Mouse (Mus musculus): ENCODE data around the gene Plcl2.
A peak's percentile ranks its signal among the peaks of the same experiment; 100 is the strongest.

Gene Plcl2

DNA sequence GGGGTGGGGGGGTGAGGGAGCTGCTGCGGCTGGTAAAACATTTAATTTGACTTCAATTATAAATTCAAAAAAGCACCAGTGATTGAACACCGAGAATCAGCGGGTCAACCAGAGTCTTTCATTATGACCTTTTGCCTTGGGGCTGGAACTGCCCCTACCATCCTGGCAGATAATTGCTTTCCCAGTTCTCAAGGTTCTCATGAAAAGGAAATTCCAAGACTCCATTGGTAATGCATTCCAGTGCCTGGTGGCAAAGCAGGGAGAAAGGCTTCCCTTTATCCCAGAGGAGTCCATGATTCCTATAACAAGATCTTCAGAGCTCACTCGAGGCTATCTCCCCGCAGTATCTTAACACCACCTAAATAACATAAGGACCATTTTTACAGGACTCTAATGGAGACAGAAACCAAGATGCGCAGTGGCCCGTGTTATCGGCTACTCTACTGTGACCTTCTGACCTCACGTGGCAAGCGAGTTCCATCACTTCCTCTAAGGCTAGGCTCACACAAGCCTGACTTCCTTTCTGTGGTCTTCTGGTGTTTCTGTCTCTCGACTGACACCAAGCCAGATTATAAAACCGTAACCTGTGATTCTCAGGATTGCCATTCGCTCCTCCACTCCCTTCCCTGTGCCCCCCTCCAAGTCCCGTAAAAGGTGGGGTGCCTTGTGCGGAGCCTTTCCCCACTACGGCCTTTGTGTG is 10.0 kb upstream of the Plcl2 start:
- DNase-seq (ENCODE audit: extremely low read depth, low read depth): no peak

DNA sequence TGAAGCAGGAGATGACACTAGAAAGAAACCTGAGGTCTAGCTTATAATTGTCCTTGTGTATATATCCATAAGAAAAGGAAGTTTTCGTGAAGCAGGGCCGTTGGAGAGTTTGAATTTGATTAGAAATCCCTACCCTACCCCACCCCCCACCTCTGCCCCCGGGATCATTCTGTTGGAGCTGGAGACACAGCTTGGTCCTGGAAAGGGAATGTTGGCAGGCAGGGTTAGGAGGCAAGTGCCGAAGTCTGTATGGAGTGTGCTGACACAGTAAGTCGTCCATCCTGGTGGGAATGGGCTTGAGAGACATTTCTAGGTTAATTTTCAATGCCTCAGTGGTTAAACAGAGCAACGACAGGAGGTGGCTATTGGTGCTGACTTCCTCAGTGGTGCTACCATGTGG is 8.4 kb upstream of the Plcl2 start:
- DNase-seq (ENCODE audit: extremely low read depth, low read depth): no peak

DNA sequence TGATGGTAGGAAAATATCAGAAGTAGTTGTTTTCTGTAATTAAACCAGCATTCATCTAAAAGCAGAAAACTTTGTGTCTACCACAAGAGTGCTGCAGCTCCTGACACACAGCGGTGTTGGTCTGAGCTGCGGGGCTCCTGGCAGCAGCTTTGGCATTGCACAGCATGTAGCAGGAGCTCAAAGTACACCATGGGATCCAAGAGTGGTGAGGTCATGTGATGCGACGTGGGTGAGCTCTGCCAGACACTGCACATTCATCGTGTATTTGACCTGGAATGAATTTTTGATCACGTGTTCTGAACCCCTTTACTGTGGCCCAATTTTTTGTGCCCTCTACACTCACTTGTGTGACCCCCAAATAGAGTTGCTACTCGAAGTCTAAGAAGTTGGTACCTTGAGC is 6.1 kb upstream of the Plcl2 start:
- no peak for DNase-seq (ENCODE audit: extremely low read depth, low read depth)

DNA sequence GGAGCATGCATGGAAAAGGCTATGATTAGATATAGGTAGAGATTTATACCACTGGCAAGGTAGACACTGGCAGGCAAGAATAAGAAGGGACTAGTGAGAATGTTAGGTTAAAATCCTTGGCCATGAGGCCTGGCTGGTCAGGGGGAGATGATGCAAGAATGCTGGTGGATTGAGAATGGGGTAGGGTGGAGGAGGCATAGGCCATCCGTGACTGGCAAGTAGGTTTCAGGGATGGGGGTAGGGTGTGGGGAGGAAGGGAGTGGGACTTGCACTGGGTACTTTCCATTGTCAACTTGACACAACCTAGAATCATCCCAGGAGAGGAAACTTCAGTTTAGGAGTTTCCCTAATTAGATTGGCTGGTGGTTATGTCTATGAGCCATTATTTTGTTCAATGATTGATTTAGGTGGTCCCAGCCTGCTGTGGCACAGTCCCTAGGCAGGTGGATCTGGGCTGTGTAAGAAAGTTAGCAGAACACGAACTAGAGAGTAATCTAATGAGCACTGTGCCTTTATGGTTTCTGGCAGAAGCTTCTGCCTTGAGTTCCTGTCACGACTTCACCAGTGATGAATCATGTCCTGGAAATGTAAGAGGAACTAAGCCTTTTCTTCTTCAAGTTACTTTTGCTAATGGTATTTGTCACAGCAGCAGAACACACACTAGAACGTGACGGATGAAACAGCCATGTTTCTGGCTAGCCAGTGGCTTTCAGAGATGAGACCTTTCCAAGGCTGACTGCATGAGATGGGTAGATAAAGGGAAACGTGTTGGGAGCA is 4.9 kb upstream of the Plcl2 start:
- DNase-seq (ENCODE audit: extremely low read depth, low read depth): peak; percentile 13

DNA sequence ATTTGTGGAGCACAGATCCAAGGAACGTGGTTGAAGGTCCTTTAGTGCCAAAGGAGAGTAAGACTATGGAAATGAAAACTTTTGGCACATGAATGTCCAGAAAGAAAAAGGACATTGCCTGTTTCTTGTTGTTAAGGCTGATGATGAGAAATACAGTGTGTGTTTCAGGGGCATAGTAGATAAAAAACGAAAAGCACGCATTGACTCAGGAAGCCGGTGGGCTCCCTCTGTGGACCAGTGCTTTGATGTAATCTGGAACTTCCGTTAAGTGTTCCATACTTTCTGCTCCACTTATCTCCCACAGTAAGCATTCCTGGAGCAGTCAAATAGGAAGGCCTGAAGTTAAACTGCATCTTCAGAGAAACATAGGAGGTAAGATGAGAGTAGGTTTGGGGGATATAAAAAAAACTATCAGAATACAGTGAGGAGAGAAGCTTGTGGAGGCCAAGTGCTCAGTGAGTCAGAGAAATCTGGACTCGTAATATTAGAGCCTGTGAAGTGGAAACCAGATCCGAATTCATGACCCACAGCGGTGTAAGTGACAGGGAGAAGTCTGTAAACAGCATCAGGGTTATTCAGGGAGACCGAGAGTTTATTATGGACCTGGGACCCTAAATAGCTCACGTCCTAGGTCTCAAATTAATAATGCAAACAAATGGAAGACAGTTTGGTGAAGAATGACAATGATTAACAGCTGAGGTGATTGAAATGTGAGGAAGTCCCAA is 3.1 kb upstream of the Plcl2 start:
- DNase-seq (ENCODE audit: extremely low read depth, low read depth): no peak

DNA sequence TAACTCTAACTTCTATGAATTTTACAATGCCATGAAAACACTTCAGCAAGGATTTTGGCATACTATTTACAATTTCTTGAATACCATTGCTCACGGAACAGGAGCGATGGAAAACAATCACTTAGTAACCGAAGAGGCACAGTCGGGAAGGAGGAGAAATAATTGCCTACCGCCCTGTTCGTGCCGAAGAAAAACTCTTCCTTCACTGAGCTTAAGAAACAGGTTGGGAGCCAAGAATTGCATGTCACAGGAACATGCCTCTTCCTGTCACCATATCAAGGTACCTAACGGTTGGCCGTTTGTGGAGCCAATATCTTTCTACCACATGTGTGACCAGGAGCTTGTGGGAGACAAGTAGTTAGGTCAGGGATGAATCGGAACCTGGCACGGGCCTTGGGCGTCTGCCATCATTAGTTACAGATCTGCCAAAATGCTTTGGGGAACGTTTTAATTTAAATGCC is 2.3 kb upstream of the Plcl2 start:
- DNase-seq (ENCODE audit: extremely low read depth, low read depth): no peak

DNA sequence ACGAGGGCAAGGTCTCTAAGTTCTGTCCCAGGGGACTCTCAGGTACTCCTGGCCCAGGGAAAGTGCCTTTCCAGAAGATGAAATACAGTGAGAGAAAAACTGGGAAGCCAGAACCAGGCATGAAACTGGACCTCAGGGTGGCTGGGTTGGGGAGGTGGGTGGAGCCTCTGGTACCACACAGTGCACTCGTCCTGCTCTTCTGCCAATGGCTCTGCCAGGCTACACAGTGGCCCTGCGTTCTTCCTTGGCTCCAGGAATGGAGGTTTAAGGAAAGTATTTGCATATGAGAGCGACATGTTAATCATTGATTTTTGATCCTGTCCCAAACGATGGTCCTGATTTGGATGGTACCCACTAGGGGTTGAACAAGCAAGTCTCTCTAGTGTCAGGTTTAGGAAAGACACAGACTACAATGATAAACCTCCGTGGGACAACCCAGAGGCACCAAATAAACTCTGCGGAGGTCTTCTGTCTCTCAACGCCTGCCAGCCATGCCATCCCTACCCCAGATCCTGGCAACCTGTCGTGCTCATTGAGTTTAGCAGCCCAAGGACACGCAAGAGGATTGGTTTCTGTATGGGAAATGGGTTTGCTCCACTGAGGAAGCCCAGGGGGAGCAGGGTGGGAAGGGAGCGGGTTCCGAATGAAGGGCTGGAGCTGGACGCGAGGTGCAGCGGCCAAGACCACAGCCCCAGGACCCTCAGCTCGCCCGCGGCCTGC is 988 bp upstream of the Plcl2 start:
- no peak for DNase-seq (ENCODE audit: extremely low read depth, low read depth)

DNA sequence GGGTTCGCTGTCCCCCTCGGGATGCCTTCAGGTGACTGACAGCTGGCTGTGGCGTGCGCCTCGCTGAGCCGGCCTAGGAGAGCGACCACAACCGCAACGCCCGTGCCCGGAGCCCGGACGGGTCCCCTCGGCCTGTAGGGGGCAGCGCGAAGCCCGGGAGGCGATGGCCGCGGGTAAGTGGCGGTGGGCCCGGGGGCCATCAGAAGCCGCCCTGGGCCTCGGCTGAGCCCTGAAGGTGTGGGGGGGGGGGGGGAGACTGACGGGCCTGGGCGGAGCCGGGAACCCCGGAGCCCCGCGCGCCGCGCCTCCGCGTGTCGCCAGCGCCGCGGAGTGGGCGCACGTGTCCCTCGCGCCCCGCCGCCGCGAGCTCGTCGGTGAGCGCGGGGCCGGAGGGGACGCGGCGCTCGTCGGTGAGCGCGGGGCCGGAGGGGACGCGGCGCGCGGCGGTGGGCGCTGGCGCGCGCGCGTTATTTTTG is 390 bp upstream of the Plcl2 start:
- DNase-seq (ENCODE audit: extremely low read depth, low read depth): peak; percentile 14

DNA sequence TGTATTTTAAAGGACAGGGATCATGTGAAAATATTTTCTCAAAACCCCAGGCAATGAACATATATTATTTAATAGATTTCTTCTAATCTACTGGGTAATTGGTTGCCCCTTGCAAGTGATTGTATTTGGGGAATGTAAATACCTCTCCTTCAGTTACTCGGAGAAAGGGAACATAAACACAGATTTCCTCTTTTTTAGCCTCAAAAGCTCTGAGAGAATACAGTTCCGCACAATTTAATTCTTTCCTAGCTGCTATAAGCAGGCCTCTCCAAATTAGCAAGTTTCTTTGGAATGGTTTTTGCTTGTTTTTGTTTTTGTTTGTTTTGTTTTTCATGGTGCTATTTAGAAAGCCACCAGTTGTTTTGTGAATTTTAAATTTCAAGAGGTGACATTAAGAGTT is 1.1 kb downstream of the Plcl2 start:
- peak; percentile 12 for DNase-seq (ENCODE audit: extremely low read depth, low read depth)

DNA sequence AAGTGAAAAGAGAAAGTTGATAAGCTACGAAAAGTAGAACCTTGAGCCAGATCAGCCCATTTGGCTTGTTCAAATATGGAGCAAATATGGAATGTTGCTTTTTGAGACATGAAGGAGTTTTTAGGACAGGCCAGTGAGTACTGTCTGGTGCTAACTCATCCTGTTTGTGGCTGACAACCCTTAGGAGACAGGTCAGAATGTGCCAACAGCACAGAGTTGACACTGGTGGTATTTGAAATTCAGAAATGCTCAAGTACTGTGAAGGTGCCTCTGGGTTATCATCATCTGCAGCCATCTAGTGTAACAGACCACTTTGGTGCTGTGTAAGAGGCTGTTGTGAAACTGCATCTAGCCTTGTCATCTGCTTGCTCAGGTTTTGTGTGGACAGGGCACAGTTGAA is 1.5 kb downstream of the Plcl2 start:
- peak; percentile 25 for DNase-seq (ENCODE audit: extremely low read depth, low read depth)

DNA sequence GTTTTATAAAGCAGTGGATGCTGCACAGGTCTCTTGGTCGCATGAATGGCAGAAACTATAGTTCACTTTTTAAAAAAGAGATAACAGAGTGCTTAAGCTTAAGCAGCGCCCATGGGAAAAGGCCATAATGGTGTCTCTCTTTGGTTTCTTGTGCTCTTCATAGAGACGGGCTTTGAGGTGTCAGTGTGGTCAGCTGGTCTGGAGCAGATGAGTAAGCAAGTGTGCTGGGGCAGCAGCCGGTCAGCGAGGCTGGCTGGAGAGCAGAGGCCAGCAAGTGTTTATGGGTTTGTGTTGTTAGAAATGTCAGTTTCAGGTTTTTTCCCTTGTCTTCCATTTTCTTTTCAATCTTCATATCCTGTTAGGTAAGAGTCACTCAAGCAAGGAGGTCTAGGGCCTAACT is 3.0 kb downstream of the Plcl2 start:
- DNase-seq (ENCODE audit: extremely low read depth, low read depth): no peak

DNA sequence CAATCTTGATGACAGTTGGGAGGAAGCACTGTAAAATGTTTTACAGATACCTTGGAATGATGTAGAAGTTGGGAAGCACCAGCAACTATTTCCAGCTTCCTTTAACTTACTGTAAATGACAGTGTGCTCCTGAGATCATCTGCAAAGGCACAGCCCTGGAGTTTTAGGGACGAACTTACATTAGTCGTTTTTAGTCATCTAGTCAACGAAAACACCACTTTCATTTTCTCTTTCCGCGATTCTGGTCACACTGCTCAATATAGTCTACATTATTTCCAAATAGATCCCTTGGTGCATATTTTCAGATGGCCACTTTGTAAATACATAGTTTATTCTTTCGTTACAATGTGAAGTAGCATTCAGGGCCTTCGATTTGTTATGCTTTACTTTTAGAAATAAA is 3.6 kb downstream of the Plcl2 start:
- DNase-seq (ENCODE audit: extremely low read depth, low read depth): no peak

DNA sequence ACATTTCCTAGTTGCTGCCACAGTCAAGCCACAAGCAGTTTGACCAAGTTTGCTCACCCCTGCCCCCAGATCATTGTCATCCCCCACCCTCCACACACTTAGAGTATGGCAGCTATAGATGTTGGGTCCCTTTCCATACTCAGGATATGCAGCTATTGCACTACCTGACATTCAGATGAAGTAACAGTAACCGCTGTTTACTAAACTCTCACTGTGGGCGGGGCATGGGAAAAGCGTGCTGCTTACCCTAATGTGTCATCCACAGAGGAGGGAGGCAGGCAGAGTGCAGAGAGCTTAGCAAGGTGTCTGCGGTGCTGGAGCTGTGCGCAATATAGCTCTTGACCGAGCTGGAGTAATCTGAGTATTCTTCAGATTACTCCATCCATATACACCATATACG is 4.2 kb downstream of the Plcl2 start:
- DNase-seq (ENCODE audit: extremely low read depth, low read depth): no peak

DNA sequence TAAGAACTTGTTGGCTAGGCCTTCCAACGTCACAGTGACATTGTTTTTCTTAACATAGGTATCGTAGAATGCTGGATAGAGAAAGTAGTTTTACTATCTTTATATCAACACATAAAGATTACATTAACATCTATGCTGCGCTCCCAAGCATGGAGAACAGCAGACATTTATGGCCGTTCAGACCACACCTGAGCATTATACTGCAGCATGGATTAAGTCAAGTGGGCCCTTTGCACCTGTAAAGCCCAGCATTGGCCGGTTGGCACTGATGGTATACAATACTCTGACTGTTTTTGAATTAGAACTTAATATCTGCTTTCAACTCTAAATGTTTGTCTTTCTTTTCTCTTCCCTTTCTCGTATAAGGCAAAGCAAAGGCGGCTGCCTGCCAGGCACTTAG is 4.8 kb downstream of the Plcl2 start:
- no peak for DNase-seq (ENCODE audit: extremely low read depth, low read depth)

DNA sequence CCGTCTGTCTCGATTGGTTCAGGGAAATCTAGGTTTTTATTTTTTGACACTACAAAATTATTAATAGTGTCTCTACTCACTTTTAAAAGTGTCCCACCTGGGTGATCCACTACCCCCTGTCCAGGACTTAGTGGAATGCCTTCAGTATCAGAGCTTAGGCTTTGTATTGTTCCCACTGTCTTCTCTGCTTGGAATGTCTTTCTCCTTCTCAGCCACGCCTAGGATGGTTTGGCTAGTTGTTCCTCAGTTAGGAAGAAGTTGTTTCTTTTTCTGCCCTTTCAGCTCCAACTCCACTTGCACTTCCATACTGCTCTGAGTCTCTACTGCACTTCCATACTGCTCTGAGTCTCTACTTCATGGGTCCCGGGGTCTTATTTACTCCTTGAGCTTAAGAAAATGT is 6.7 kb downstream of the Plcl2 start:
- no peak for DNase-seq (ENCODE audit: extremely low read depth, low read depth)

DNA sequence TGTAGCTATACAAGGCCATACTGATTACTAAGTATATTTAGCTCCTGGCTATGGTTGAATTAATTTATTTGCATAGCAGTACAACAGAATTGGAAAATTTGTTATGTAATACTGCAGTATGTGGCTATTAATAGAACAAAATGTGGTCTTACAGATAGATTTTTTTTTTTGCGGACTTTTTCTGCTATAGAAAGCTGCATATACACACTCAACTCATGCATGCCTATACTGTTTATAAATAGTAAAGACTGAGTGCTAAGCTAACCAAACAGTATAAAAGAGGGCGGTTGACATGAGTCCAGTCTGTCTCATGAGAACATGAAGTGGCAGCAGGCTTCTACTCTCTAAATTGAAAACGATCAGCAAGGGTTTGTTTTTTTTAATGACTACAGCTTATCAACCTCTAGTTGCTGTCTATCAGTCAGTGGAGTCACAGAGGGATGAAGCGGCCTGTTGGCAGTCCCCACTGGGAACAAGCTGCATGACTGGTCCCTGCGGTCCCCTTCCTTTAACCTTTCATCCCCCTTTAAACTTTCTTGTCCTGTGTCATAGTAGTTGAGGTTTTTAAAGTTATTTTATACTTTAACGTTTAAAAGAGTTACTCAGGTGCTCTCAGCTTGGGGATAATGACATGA is 8.7 kb downstream of the Plcl2 start:
- DNase-seq (ENCODE audit: extremely low read depth, low read depth): no peak

DNA sequence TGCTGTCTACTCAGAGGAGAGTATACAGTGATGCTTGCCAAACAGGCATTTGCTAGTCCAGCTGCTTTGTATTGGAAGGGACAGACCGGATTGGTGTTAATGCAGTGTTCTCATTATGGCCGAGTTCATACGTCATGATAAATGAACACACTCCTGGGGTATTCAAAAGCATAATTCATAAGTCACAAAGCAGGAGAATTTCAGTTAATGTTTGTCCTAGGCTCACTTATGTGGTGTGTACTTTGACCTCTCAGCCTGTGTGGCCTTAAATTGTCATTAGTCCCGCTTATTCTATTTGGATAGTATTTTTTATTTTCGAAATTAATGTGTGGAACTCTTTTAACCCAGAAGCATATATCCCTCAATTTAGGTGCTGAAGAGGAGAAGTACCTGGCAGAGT is 10.4 kb downstream of the Plcl2 start:
- DNase-seq (ENCODE audit: extremely low read depth, low read depth): no peak

DNA sequence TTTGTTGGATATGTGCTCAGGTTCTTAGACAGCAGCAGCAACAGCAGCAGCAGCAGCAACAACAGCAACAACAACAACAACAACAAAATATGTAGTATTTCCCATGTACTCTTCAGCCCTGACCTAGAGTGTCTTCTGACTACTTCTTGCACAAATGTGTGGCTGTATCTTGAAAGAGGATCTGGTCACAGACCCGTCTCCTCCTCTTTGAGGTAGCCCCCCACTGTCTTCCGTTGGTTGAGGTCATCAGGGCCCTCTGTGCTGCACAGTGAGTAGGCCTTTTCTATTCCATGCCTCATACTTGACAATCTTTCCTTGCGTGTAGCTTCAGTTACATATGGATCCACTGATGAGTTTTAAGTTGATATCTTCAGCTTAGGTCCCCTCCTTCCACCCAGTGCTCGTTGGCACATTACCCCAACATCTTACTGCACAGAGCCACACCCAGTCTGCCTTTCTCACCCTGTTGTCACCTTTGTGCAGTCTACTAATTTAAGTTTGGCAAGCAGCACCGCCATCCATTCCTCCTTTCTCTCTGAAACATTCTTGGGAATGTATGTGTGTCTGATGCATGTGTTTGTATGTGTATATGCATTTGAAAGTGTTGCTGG is 13.4 kb downstream of the Plcl2 start:
- no peak for DNase-seq (ENCODE audit: extremely low read depth, low read depth)

DNA sequence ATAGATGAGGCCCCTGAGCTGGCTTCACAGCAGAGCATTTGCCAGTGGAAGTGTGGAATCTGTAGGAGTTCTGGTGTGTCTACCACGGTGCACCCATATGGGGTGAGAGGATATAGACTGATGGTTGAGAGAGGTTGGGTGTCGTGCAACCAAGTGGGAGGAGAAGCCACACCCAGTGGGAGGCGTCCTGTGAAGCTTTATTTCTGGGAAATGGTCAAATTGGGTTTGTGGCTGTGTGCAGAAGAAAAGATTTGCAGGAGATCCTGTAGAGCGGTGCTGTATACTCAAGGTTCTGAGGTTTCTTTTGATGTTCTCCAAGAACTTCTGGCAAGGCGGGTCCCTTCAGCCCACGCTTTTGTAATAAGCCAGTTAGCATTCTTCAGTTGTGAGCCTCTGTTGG is 15.8 kb downstream of the Plcl2 start:
- no peak for DNase-seq (ENCODE audit: extremely low read depth, low read depth)

DNA sequence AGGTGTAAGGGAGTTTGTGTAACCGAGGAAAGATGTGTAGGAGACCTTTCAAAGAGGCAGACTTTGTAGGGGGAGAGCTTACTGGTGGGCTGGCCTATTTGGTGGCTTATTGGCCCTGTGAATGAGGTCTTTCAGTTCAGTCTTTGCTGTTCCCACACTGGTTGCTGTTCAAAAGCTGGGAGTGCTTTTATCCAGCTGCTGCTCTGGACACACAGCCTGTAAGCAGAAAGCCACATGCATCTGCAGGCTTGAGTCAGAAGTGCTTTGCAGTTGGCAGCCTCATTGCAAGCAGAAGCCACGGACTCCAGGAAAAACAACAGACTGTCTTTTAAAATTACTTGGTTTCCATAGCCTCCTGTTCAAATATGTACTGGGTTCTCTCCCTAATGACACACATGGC is 16.6 kb downstream of the Plcl2 start:
- no peak for DNase-seq (ENCODE audit: extremely low read depth, low read depth)

DNA sequence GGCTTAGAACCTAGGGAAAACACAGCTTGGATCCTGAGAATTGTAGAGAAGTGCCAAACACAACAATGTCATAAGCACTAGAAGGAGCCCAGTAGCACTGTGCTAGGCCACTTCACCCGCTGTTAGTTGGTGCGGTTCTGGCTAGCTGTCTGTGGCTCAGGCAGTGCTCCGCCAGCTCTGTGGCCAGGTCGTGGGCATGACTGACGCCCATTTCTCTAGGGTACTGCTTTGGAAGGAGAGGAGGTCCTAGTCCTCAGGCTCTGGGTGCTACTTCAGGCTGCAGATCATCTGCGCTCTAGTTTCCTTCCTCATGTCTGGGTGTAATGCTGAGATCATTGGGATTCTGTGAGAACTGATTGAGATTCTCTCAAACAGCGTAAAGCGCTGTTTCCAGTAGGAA is 20.9 kb downstream of the Plcl2 start:
- no peak for DNase-seq (ENCODE audit: extremely low read depth, low read depth)

Data from MEL-GATA-1-ER (cell line).